Mouse (Mus musculus) gastrocnemius, postnatal 4 days (tissue): ENCODE data around the gene Hivep3. TPM values are rescaled to one million over a fixed set of nuclear protein-coding genes. Genes with fewer than 3 reads are reported as not detected.

ENCODE experiments used
- DNase-seq, 2 experiments: peaks; one replicate each; pipeline ENCODE4 v3.0.0; 2021 to 2022; ENCODE audit warnings: low spot score in 2 of 2, mixed read lengths in 2 of 2
- total RNA-seq, 2 experiments: library from RNA; stranded (reverse); gene quantifications; 2 replicates each; pipeline ENCODE4 v1.2.3; 2021

The Hivep3 gene
- total RNA-seq, 2 experiments from 2014 or later = 5.5 to 5.7 TPM

DNA sequence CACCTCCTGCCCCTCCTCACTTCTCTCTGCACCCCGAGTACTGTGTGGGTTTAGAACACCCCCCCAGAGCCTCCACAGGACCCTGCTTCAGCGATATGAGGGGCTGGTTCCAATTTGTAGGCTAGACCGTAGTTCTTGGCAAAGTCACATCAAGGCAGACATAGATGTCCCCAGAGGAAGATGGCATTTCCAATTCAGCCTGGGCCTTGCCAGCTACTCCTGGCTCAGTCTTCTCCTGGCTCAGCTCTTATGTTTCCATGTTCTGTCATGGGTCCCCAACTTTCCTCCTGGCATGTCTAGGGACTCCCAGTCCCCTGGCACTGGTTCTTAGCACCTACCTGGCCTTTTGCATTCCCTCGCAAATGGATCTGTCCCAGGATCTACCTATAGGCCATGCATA lies 201.3 kb downstream of the Hivep3 start:
- DNase-seq = no peak

DNA sequence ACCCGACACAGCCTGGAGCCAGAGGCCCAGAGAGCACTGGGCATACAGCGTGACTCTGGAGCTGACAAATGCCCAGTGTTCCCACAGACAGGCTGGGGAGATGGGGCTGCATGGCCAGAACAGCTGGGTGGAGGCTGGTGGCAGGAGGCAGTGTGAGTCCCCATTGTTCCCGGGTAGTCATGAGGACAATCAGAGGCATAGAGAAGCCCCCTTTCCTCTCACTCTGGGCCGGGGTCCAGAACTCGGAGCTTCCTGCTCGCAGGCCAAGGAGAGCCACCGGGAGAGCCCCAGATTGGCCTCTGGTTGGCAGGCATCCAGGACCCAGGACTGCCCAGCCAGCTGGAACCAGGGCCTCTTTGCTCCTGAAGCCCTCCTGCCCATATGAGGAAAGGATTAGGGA lies 204.3 kb downstream of the Hivep3 start:
- peak in 1 of 2 experiments; percentile 64 for DNase-seq

DNA sequence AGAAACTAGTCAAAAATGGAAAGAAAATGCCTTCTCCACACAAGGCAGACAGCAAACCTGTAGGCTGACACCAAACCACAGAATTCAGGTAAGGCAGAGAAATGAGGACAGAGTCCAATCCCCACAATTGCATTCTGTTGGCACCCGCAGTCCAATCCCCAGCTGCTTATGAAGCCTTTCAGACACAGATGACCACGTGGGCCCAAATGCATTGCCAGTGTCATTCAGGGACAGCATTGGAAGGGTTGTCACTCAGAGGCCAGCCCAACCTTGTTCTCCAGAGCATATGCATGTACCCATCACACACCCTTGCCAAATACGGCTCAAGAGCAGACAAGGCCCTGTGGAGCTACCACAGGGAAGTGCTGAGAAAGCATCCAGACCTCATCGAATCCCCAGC lies 204.9 kb downstream of the Hivep3 start:
- DNase-seq = no peak

DNA sequence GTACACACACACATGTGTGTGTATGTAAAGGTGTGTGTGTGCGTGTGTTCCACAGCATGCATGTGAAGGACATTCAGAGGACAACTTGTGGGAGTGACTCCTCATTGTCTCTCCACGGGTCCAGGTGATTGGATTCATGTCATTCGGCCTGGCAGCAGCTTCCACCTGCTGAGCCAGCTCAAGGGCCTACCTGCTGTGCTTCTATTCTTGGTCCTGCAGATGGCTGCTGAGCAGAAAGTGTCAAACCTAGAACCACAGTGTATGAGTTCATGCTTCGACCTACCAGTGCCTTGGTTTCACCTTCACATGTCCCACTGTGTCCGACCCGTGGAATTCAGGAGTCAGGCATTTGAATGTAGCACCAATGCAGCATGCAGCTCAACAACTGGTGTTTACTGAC lies 206.2 kb downstream of the Hivep3 start:
- no peak for DNase-seq

DNA sequence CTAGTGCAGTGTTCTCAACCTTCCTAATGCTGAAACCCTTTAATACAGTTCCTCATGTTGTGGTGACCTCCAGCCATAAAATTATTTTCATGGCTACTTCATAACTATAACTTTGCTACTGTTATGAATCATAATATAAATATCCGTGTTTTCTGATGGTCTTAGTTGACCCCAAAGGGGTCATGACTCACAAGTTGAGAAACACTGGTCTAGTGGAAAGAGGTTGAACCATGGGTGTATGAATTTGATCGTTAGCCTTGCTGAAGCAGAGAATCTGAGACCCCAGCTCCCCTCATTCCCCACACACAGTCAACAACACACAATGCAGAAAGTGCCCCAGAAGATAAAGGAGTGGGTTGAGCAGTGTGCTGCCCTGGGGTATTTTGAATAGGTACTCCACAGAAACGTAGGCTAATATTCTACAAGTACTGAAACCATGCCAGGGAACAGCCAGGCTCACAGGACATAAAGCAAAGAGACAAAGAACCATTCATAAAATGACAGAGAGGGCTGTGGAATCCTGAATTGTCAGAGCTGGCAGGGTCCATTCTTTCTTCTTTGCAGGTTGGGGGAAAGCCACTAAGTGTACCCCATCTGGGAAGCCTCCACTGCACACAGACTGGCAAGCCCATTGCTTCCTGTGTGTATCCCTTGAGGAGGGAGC lies 212.8 kb downstream of the Hivep3 start:
- DNase-seq = no peak

DNA sequence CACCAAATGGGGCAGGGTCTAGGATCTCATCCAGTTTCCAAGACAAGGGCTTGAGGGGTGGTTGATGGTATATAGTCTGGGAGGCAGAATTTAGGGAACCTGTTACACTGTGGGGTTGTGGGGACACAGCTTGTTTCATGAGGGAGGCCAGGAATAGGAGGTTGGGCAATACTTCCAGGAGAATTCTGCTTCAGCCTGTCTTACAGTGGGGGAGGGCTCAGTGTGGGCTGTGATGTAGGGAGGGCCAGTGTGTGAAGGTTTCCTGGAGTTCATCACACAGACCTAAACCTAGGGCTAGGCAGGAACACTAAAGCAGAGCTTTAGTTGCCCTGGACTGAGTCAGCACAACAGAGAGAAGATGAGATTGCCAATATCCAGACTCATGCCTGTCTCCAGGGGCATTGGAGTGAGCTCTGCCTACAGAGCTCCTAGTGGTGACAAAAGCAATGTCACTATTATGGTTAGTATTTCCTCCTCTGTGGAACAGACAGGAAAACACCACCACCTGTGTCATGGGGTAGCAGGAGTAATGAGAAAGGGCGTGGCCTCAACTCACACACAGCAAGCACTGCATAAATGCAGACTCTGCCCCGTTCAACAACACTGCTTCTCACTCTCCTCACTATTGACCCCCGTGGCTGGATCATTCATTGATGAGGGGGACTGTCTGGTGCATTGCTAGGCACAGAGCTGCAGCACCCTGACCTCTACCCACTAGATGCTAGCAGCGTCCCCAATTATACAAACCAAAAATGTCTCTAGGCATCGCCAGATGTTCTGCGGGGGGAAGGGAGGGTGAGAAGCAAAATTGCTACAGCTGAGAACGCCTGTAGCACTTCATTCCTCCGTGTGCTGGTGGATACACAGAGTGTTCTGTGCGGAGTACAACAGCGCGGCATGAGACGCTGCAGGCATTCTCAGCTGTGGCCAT lies 213.9 kb downstream of the Hivep3 start:
- no peak for DNase-seq

DNA sequence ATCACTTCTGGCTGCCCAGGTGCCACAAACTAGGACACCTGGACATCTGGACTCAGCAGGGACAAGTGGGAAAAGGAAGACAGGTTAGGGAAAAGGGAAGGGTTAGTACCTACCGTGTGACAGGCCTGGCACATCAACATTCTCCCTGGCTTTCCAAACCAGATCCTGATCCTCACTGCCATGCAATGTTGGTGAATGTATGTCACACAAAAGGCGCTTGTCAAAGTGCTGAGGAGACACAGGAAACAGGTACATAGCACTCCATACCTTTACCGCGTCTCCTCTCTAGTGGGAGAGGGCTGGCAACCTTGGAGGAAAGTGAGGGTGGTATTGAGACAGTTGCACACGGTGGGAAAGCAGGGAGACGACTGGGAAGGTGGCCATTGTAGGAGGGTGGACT lies 214.8 kb downstream of the Hivep3 start:
- DNase-seq = no peak

DNA sequence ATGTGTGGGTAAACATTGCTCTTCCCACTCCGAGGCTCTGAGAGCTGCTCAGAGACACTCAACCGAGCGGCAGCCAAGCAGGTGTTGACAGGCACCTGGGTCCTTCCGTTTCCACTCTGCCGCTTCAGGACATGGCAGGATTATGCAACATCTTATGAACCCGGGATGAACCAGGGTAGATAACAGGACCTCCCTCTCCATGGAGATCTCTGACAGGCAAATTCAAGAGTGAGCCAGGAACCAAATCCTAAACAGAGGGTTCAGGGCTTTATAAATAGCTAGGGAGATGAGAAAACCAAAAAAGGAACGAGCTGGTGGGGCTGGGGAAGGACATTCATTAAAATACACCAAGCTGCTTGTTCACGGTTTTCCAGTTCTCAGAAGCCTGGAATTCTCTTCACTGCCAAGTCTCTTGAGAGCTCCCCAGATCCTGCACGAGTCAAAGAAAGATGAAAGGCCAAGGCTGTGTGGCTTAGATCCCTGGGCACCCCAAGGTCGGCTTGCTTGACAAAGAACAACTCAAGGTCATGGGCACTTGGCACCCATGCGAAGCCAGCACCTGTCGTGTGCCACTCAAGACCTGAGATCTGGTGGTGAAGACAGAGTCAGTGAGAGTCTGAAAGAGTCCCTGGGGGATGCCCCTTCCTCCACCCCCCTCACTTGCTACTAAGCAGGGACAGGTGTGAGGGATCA lies 215.5 kb downstream of the Hivep3 start:
- DNase-seq = no peak

DNA sequence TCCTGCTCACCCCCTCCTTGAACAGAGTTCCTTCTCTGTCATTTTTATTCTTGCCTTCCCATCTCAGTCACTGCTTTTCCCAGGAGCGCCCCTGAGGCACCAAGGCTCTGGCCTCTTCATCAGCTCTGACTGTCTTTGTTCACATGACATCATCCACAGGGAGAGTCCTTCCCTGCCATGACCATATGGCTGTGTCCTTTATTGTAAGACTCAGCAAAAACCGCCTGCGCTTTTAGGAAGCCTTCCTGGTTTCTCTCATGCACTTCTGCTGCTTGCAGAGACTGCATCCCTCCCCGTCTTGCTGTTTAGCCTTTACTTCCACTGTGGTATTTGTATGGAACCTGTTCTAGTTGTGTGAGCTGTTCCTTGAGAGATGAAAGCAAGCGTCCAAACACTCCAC lies 216.6 kb downstream of the Hivep3 start:
- no peak for DNase-seq

DNA sequence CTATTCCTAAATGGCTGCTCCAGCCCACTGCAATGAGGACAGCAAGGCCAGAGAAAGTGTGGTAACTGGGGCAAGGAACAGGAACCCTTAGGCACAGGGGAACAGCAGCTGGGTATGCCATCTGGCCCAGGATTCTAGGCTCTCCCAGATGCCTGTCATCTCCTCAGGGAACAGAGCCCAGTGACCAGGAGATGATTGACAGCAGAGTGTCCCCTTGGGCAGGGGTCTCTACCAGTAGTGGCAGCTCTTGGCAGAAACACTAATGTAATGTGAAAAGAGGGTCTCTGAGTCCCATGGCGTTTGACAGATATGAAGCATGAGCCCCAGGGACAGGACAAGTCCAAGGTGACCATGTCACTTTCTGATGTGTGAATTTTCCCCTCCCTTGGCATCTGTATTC lies 217.5 kb downstream of the Hivep3 start:
- DNase-seq = no peak

DNA sequence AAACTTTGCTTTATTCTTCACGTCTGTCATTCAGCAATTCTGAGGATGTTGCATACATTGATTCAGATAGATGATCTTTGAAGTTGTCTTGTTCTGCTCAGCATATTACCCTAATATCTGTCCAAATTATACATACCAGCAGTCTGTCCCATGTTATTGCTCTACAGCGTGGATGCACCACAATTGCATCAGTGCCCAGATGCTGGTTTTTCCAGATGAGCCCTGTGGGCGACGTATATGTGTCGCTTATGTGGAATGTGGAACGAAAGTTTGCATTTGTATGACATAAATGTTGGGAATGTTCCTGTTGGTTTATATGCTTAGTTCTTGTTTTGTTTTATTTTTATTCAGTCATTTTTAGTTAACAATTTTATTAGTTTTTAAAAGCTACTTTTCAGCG lies 221.4 kb downstream of the Hivep3 start:
- no peak for DNase-seq

DNA sequence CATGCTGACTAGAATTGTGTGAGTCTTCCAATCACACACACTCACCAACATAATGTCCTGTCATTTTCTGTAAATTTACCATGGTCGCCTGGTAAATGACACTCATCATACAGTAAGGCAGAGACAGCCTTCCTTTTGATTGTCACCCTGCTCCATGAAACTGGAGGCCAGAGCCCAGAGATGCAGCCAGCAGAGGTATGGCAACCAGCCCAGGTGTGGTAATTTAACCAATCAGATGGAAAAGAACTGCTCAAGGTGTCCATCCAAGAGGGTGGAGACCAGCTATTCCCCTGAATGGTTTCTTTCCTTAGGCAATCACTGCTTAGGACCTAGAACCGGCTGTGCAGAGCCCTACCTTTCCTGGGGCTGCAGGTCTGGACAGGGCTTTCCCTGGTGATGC lies 224.4 kb downstream of the Hivep3 start:
- no peak for DNase-seq

DNA sequence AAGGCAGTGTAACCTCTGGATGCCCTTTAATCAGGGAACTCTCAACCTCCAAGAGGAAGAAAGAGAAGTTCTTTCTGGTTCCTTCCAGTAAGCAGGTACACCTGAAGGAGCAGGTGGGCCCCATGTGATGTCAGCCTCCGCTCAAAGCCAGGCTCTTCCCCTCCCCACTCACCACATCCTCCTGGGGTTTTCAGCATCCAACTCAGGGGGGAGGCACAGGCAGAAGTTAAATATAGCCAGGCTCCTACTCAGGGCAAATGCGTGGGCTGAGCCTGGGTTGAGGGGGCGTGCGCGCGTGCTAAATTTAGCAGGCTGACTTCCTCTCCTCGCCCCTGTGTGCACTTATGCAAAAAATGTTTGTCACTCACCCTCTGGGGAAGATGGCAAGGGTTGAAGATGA lies 225.7 kb downstream of the Hivep3 start:
- DNase-seq = no peak

DNA sequence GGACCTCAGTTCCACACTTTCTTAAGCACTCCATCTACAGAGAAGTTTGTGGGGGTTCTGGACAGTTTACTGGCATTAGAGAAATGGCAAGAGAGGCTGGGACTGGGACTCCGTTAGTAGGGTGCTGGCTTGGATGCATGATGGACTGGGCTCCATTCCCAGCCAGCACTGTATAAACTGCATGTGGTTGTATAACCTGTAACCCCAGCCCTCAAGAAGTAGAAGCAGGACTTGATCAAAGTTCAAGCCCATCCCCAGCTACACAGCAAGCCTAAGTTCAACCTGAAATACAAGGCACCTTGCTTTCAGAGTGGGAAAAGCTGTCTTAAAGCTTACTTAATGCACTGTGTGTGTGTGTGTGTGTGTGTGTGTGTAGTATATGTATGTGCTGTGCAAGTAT lies 226.3 kb downstream of the Hivep3 start:
- no peak for DNase-seq

DNA sequence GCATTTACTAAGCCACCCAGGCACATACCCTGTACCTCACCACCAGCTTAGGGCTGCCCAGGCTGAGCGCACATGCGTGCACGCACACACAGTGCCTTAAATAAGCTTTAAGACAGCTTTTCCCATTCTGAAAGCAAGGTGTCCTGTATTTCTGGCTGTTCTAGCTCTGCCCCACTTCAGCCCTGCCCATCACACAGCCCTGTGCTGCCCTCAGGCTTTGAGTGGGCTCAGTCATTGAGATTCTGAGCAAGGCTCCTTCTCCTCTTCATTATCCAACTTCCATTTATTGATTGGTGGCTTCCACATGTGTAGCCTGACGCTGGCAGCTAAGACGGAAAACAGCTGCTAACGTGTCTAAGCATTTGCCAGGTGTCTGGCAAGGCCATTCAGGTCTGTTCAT lies 226.9 kb downstream of the Hivep3 start:
- DNase-seq = no peak

DNA sequence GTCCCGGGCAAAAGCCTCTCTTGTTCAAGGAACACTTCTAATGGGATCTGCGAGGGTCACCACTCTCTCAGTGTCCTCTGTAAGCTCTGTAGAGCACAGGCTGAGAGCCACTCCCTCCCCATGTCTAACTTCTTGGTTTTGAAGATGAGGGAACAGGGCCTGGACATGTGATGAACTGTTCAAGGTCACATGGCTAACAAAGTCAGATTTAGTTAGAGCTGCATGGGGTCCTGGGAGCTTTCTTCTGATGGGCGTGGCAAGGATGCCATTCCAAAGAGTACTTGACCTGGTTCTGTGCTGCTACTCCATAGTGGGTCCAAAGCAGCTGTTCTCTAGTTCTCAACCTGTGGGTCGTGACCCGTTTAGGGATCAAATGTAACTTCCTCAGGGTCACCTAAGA lies 227.6 kb downstream of the Hivep3 start:
- no peak for DNase-seq

DNA sequence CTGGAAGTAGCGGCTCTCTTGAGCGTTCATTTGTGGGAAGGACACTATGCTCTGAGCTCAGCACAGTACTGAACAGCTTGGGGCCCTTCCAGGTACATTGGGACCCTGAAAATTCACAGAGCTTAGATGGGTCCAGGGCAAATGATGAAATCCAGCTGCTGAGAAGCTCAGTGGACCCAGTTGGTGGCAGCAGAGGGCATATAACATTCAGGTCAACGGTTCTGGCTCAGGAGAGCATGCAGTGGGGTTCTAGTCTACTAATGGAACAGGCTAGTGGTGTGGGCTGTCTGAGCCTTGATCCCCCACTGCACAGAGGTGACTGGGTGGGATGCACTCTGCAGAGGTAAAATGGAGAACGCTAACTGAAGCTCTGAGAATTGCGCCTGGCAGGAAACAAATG lies 228.5 kb downstream of the Hivep3 start:
- no peak for DNase-seq

DNA sequence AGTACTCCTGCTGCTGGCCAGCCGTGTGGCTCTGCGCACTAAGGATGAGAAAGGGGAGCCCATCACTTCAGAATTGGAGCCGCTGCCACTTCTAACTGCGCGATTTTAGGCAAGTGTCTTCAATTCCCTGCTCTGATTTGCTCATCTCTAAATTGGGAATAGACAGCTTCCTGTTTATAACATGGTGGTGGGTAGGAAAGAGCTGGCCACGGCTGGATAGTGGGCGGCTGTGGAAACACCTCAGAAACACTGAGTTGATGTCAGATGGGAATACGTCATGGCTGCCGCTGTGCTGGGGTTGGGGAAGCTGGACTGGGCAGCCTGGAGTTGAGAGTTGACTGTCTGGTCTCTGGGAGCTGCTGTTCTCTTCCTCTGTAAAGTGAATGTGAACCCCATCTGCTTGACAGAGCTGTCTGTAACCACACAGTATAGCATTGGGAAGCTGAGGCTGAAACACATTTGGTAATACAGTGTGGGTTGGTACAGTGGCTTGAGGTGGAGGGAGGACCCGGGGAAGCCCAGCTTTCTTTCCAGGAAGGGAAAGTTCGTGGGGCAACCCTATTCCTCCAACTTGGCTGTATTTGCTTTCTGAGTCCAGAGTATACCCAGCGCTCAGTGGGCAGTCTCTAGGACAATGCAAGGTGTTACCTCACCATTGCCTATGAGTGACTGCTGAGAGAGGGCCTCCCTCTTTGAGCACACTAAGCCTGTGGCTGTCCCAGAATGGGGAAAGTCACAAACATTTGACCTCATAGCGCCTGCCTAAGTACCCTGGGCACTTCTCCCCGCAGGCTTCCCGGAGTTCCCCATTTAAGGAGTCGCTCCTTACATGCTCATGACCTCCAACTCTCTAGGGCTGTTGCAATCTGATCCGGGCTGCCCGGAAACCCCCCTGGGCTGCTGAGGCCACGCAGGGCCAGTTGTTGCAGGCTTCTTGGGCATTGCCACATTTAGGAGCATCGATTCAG lies 232.8 kb downstream of the Hivep3 start:
- DNase-seq = no peak

DNA sequence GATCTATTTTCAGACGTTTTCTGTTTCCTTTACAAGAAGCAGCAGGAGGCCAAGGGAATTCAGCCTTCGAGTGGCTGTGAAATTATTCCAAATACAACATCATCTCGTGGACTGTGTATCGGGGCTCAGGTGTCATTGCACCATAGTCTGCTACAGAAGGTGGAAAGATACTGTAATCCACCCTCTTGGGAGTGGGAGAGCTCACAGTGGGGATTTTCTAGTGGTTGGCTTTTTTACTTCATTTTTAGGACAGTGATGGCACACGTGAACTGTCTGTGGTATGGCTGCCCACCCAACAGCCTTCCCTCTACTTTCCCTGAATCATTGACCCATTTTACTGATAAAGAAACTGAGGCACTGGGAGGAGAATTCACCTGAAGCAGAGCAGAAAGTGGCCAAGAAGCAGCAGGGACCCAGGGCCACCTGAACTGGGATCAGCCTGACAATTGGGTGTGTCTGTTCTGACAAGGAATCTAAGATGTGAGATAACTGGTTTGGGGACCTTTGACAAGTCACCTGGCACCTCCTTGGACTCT lies 233.6 kb downstream of the Hivep3 start:
- no peak for DNase-seq

DNA sequence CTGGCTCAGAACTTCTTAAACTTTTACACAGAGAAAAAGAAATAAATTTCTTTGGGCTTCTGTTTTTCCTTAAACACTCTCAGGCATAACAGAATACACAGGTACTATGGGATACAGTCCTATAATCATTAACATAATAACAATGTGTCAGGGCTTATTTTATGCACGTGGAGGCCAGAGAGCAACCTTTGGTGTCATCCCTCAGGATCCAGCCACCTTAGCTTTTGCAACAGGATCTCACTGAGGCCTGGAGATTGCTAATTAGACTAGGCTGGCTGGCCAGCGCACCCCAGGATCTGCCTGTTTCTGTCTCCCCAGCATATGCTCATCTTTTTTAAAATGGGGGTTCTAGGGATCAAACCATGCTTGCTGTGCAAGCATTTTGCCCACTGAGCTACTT lies 234.1 kb downstream of the Hivep3 start:
- no peak for DNase-seq

DNA sequence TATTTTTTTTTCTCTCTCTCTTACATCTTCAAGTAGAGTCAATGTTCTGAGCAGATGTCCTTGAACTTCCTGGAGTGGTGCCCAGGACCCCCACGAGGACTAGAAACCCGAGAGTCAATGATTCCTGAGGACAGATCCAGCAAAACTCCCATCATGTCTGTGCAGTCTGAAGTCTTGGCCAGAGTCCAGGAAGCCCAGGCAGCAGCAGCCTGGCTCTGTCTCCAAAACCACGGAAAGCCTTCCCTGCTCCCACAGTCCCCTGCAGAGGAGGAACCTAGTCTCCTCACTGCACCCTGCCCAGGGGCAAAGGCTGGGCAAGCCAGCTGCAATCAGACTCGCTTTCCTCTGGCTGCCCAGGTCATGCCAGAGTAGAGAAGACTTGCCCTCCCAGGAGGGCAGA lies 234.5 kb downstream of the Hivep3 start:
- DNase-seq = peak in 1 of 2 experiments; percentile 56
